Mouse (Mus musculus): ENCODE data around the gene Wdr19. TPM values are rescaled to one million over a fixed set of nuclear protein-coding genes. Genes with fewer than 3 reads are reported as not detected.

The Wdr19 gene
- polyA plus RNA-seq, 1 experiment from 2014 or later: 13.4 TPM

- WGBS: 94% methylated on average over 11 of the region's 11 CpGs
- no peak overlapping the region for H3K4me2 ChIP-seq (replicated peaks)
- no peak for ATAC-seq
Measured at GRCm38 (mm10) chr5:65217305-65218269, 18.1 kb downstream of the Wdr19 start.

GRCm38 (mm10) chr5:65221037-65221436 lies 21.5 kb downstream of the Wdr19 start:
- no peak overlapping the region for H3K4me3 ChIP-seq (replicated peaks)
- no peaks in the 10 kb centered on the region for H3K9me3 ChIP-seq
- peaks cover 54% of the 10 kb centered on the region for H3K36me3 ChIP-seq
- H3K4me1 ChIP-seq (replicated peaks): no peaks in the 10 kb centered on the region
- H3K9ac ChIP-seq (replicated peaks): no peak overlapping the region
- H3K4me2 ChIP-seq (replicated peaks): no peak overlapping the region
- 97% methylated on average over 7 of the region's 7 CpGs for WGBS
- H3K27ac ChIP-seq: no peak overlapping the region
- H3K27me3 ChIP-seq: no peaks in the 10 kb centered on the region
- no peak for ATAC-seq

More at GRCm38 (mm10) chr5:65217305-65218269, 18.1 kb downstream of the Wdr19 start:
- no peak overlapping the region for H3K27ac ChIP-seq
- H3K27me3 ChIP-seq: no peaks in the 10 kb centered on the region
- H3K4me3 ChIP-seq (replicated peaks): no peak overlapping the region
- no peak overlapping the region for H3K9ac ChIP-seq (replicated peaks)
- peaks cover 29% of the 10 kb centered on the region for H3K36me3 ChIP-seq
- H3K4me1 ChIP-seq (replicated peaks): no peaks in the 10 kb centered on the region
- H3K9me3 ChIP-seq: no peaks in the 10 kb centered on the region

GRCm38 (mm10) chr5:65224056-65224455 lies 24.6 kb downstream of the Wdr19 start:
- no peak overlapping the region for H3K4me3 ChIP-seq (replicated peaks)
- no peaks in the 10 kb centered on the region for H3K9me3 ChIP-seq
- ATAC-seq: no peak
- no peak overlapping the region for H3K4me2 ChIP-seq (replicated peaks)
- WGBS: 96% methylated on average over 5 of the region's 5 CpGs
- H3K4me1 ChIP-seq (replicated peaks): no peaks in the 10 kb centered on the region
- peaks cover 73% of the 10 kb centered on the region for H3K36me3 ChIP-seq
- no peaks in the 10 kb centered on the region for H3K27me3 ChIP-seq
- no peak overlapping the region for H3K9ac ChIP-seq (replicated peaks)
- H3K27ac ChIP-seq: no peak overlapping the region

GRCm38 (mm10) chr5:65231289-65232003 lies 31.9 kb downstream of the Wdr19 start:
- H3K27ac ChIP-seq: peak overlapping the region; percentile 51; the same call in 1 of the 2 replicates
- no peak overlapping the region for H3K4me3 ChIP-seq (replicated peaks)
- peaks cover 52% of the 10 kb centered on the region for H3K36me3 ChIP-seq
- peak; percentile 71; the same call in 1 of the 2 replicates for ATAC-seq
- no peak overlapping the region for H3K4me2 ChIP-seq (replicated peaks)
- WGBS: 82% methylated on average over 12 of the region's 12 CpGs
- H3K4me1 ChIP-seq (replicated peaks): no peaks in the 10 kb centered on the region
- no peaks in the 10 kb centered on the region for H3K9me3 ChIP-seq
- H3K9ac ChIP-seq (replicated peaks): no peak overlapping the region
- no peaks in the 10 kb centered on the region for H3K27me3 ChIP-seq

- no peak overlapping the region for H3K4me3 ChIP-seq (replicated peaks)
- 52% methylated on average over 5 of the region's 5 CpGs for WGBS
- ATAC-seq: peak; percentile 43; the same call in 1 of the 2 replicates
Measured at GRCm38 (mm10) chr5:65242740-65243139, 43.2 kb downstream of the Wdr19 start.

GRCm38 (mm10) chr5:65247296-65247695 lies 47.8 kb downstream of the Wdr19 start:
- Histone ChIP-seq H3K4me2 (replicated peaks) (no peak overlapping the region), H3K27ac (no peak overlapping the region), H3K9ac (replicated peaks) (no peak overlapping the region), H3K27me3 (no peaks in the 10 kb centered on the region), H3K4me1 (replicated peaks) (no peaks in the 10 kb centered on the region), H3K4me3 (replicated peaks) (no peak overlapping the region), H3K9me3 (no peaks in the 10 kb centered on the region), H3K36me3 (peaks cover 48% of the 10 kb centered on the region)
- 94% methylated on average over 3 of the region's 3 CpGs for WGBS
- no peak for ATAC-seq

More at GRCm38 (mm10) chr5:65242740-65243139, 43.2 kb downstream of the Wdr19 start:
- no peak overlapping the region for H3K9ac ChIP-seq (replicated peaks)
- H3K27ac ChIP-seq: no peak overlapping the region
- no peak overlapping the region for H3K4me2 ChIP-seq (replicated peaks)
- peaks cover 10% of the 10 kb centered on the region; the same call in 1 of the 2 replicates for H3K4me1 ChIP-seq (replicated peaks)
- H3K9me3 ChIP-seq: no peaks in the 10 kb centered on the region
- no peaks in the 10 kb centered on the region for H3K27me3 ChIP-seq
- H3K36me3 ChIP-seq: peaks cover 33% of the 10 kb centered on the region

GRCm38 (mm10) chr5:65250185-65250855 lies 50.8 kb downstream of the Wdr19 start:
- Histone ChIP-seq H3K9ac (replicated peaks) (no peak overlapping the region), H3K27ac (no peak overlapping the region), H3K36me3 (peaks cover 60% of the 10 kb centered on the region), H3K9me3 (no peaks in the 10 kb centered on the region), H3K4me3 (replicated peaks) (no peak overlapping the region), H3K27me3 (no peaks in the 10 kb centered on the region), H3K4me2 (replicated peaks) (no peak overlapping the region), H3K4me1 (replicated peaks) (no peaks in the 10 kb centered on the region)
- no peak for ATAC-seq
- WGBS: 66% methylated on average over 7 of the region's 7 CpGs

GRCm38 (mm10) chr5:65257910-65258505 lies 58.5 kb downstream of the Wdr19 start:
- H3K9me3 ChIP-seq: no peaks in the 10 kb centered on the region
- H3K4me1 ChIP-seq (replicated peaks): no peaks in the 10 kb centered on the region
- no peak for ATAC-seq
- H3K36me3 ChIP-seq: peaks cover 78% of the 10 kb centered on the region
- H3K27ac ChIP-seq: no peak overlapping the region
- WGBS: 86% methylated on average over 14 of the region's 14 CpGs
- no peak overlapping the region for H3K4me3 ChIP-seq (replicated peaks)
- H3K9ac ChIP-seq (replicated peaks): no peak overlapping the region
- no peak overlapping the region for H3K4me2 ChIP-seq (replicated peaks)
- H3K27me3 ChIP-seq: no peaks in the 10 kb centered on the region

DNA sequence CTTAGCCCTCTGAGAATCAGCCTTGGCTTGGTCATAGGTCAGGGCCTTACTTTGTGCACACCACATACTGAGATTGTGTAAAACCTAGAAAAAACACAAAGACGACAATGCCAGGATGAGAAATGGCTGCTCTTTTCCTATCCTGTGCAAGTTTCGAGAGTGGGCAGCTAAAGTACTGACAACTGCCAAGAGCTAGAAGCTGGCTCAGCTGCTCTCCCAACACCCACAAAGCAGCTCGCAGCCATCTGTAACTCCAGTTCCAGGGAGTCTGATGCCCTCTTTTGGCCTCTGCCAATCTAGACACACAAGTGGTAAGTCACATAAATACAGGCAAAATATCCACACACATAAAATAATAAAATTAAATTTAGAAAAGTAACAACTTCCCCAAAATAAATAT lies 74.5 kb downstream of the Wdr19 start:
- H3K9me3 ChIP-seq: no peaks in the 10 kb centered on the region
- ATAC-seq: no peak
- H3K36me3 ChIP-seq: peaks cover 28% of the 10 kb centered on the region
- H3K27me3 ChIP-seq: no peaks in the 10 kb centered on the region
- no peak overlapping the region for H3K4me2 ChIP-seq (replicated peaks)
- 92% methylated on average over 3 of the region's 3 CpGs for WGBS
- no peaks in the 10 kb centered on the region for H3K4me1 ChIP-seq (replicated peaks)
- no peak overlapping the region for H3K9ac ChIP-seq (replicated peaks)
- H3K27ac ChIP-seq: no peak overlapping the region
- H3K4me3 ChIP-seq (replicated peaks): no peak overlapping the region

DNA sequence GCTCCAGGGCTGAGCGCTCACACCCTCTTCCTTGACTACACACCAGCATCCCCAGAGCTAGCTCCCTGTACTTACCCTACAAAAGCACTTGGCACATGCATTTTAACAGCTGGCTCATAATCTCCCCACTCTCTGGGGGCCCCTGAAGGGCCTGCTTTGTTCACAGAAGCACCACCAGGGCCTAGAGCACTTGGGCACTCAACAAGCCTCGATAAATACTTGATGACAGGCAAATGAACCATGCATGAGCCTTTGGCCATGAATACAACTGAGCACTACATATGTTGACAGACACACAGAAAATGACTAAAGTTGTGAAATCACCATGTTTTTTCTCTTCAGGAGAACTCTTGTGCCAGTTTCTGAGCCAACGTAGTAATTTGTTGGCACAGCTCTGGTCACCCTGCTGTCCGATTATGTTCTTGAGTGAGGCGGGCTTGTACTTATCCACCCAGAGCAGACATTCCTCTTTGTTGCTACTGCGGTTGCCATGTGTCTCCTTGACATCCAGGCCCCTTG lies 79.7 kb downstream of the Wdr19 start:
- no peak overlapping the region for H3K27ac ChIP-seq
- 81% methylated on average over 6 of the region's 6 CpGs for WGBS
- no peak overlapping the region for H3K4me3 ChIP-seq (replicated peaks)

DNA sequence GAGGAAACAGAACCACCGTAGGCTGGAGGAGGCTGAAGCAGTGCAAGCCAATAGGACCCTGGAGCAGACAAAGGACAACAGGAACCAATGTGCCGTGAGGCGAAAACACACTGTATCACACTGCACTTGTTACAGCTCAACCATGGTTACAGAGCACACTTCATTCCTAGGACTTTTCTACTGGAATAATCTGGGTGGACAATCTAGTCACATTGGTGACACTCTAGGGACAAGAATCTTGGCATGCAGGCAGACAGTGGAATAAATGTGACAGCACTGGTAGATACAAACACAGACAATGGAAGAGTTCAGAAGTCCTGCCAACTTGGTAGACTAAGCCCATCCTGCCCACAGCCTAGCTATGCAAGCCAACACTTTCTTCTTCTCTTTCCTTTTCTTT lies 81.7 kb downstream of the Wdr19 start:
- H3K4me2 ChIP-seq (replicated peaks): no peak overlapping the region
- H3K27me3 ChIP-seq: no peaks in the 10 kb centered on the region
- no peak for ATAC-seq
- H3K27ac ChIP-seq: no peak overlapping the region
- H3K4me3 ChIP-seq (replicated peaks): no peak overlapping the region
- WGBS: 96% methylated on average over 3 of the region's 3 CpGs
- no peak overlapping the region for H3K9ac ChIP-seq (replicated peaks)
- no peaks in the 10 kb centered on the region for H3K4me1 ChIP-seq (replicated peaks)
- peaks cover 25% of the 10 kb centered on the region for H3K36me3 ChIP-seq
- no peaks in the 10 kb centered on the region for H3K9me3 ChIP-seq

More for the DNA sequence above, 79.7 kb downstream of the Wdr19 start:
- ATAC-seq: no peak
- H3K36me3 ChIP-seq: peaks cover 22% of the 10 kb centered on the region
- H3K4me2 ChIP-seq (replicated peaks): no peak overlapping the region
- H3K4me1 ChIP-seq (replicated peaks): no peaks in the 10 kb centered on the region
- no peak overlapping the region for H3K9ac ChIP-seq (replicated peaks)
- H3K27me3 ChIP-seq: no peaks in the 10 kb centered on the region
- no peaks in the 10 kb centered on the region for H3K9me3 ChIP-seq
